Mouse (Mus musculus): Measurements from ENCODE around the gene Gdf10. TPM values are rescaled to one million over a fixed set of nuclear protein-coding genes. Genes with fewer than 3 reads are reported as not detected.

Gene Gdf10
- 1 to 10 TPM; 5.4 to 5.5 TPM for total RNA-seq (2021)
- long read RNA-seq, experiment 1, full-length matches to known transcripts = 11 of 13 reads
- long read RNA-seq, experiment 1, partial matches to known transcripts = 1 of 13 reads
- long read RNA-seq, experiment 1, other reads (novel, unspliced or antisense) = 1 of 13 reads
- long read RNA-seq, experiment 2, full-length matches to known transcripts = 8 of 8 reads
- long read RNA-seq, experiment 2, partial matches to known transcripts = 0 of 8 reads
- long read RNA-seq, experiment 2, other reads (novel, unspliced or antisense) = 0 of 8 reads

GRCm38 (mm10) chr14:33923168-33924070 lies at the start of gene Gdf10:
TSS of gene Gdf10 (plus strand) at chr14:33923587.
- peak; percentile 24 to 49 for DNase-seq (ENCODE audit: low spot score in 2 of 2)
- peak; percentile 37 for TF ChIP-seq CTCF (conservative IDR thresholded peaks at IDR 0.05)
- H3K27ac ChIP-seq = peak within 1 kb of the TSS; percentile 74

DNA sequence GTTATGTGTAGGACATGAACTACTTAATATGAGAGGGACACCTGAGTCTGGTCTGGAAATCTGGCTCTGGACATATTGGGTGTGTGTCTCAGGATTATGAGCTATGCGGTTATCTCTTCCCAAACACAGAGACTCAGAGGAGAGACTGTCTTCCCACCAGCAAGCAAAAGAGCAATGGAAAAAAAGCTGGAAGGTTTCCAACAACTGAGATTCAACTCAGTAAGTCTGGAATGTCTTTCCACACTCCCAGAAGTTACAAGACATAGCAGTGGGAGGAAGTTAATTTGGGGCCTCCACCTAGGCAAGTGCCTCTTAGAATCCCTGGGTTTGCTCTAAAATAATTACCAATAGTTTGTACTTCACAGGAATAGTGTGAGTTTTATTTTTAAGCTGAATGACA lies 44.6 kb upstream of the Gdf10 start:
- DNase-seq (ENCODE audit: low spot score in 2 of 2) = no peak
- Histone ChIP-seq H3K27ac (no peak overlapping the region), H3K4me3 (no peak overlapping the region)
- no peak for TF ChIP-seq CTCF (conservative IDR thresholded peaks at IDR 0.05)

More at GRCm38 (mm10) chr14:33923168-33924070, at the start of gene Gdf10:
- peak within 1 kb of the TSS; percentile 61 for H3K4me3 ChIP-seq

DNA sequence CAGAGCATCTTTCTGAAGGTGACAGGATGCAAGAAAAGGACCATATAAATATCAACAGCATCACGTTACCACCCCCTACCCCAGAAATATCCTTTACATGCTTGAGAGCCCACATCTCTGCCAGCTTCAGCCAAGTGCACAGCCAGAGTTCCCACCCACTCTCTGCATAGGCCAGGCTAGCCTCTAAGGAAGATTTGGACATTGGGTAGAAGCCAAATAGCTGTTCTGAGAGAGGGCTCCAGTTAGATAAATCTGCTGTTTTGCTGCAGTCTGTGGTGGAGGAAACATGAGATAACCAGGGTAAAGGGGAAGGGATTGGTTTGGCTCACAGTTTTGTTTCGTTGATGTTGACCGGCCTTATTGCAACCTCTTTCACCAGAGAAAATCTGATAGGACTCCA lies 43.2 kb upstream of the Gdf10 start:
- no peak for TF ChIP-seq CTCF (conservative IDR thresholded peaks at IDR 0.05)
- H3K27ac ChIP-seq = no peak overlapping the region
- H3K4me3 ChIP-seq = no peak overlapping the region
- DNase-seq (ENCODE audit: low spot score in 2 of 2) = no peak

- DNase-seq (ENCODE audit: low spot score in 2 of 2) = no peak
- no peak overlapping the region for H3K27ac ChIP-seq
- no peak overlapping the region for H3K4me3 ChIP-seq
- no peak for TF ChIP-seq CTCF (conservative IDR thresholded peaks at IDR 0.05)
Observed at GRCm38 (mm10) chr14:33881471-33881870, 41.9 kb upstream of the Gdf10 start.

GRCm38 (mm10) chr14:33883046-33883445 lies 40.3 kb upstream of the Gdf10 start:
- DNase-seq (ENCODE audit: low spot score in 2 of 2) = peak in 1 of 2 experiments; percentile 4
- TF ChIP-seq CTCF (conservative IDR thresholded peaks at IDR 0.05) = no peak
- no peak overlapping the region for H3K27ac ChIP-seq
- H3K4me3 ChIP-seq = no peak overlapping the region

GRCm38 (mm10) chr14:33885466-33885865 lies 37.9 kb upstream of the Gdf10 start:
- no peak overlapping the region for H3K27ac ChIP-seq
- DNase-seq (ENCODE audit: low spot score in 2 of 2) = no peak
- no peak overlapping the region for H3K4me3 ChIP-seq
- no peak for TF ChIP-seq CTCF (conservative IDR thresholded peaks at IDR 0.05)

DNA sequence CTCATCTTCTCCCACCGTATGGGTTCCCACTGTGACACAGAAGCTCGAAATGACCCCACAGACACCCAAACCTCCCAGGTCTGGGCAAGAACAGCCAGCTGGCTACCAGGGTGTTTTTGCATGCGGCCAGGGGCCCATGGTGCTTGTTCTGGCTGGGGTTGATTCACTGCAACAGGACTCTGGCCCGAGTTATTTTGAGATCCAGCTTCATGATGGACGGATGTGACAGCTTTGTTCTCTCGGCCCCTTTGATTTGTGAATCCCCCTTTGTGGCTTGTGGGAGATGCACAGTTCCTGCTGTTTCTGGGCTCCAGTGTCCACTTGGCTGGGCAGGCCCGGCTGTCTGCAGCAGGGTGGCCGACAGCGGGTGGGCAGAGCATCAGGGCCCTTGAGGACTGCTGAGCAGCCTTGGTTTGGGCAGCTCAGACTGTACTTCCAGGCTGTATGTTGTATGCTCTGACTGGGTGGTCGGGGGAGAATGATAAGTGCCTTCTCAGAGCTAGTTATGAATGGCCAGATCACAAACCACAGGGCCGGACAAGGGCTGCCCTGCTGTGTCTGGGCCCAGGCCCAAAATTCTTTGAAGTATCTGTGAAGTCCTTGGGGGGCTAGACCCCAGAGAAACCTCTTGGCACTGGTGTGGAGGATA lies 34.9 kb upstream of the Gdf10 start:
- no peak for TF ChIP-seq CTCF (conservative IDR thresholded peaks at IDR 0.05)
- Histone ChIP-seq H3K27ac (no peak overlapping the region), H3K4me3 (no peak overlapping the region)
- DNase-seq (ENCODE audit: low spot score in 2 of 2) = no peak

DNA sequence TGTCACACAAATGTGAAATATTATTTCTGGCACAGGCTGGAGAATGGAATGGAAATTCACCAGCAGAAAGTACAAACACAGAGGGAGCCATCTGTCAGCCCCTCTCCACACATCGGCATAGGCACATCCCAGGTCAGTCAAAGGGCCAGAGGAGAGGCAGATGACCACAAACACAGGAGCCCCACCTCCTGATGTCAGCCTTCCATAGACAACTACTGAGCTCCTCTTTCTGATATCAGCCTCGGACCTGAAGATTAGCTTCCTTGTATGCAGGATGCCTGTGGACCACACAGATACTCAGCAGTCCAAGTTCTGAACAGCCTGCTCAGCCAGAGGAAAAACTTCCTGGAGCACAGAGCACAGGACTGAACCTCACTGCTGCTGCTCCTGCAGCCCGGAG lies 33.4 kb upstream of the Gdf10 start:
- Histone ChIP-seq H3K27ac (no peak overlapping the region), H3K4me3 (no peak overlapping the region)
- no peak for DNase-seq (ENCODE audit: low spot score in 2 of 2)
- TF ChIP-seq CTCF (conservative IDR thresholded peaks at IDR 0.05) = no peak

DNA sequence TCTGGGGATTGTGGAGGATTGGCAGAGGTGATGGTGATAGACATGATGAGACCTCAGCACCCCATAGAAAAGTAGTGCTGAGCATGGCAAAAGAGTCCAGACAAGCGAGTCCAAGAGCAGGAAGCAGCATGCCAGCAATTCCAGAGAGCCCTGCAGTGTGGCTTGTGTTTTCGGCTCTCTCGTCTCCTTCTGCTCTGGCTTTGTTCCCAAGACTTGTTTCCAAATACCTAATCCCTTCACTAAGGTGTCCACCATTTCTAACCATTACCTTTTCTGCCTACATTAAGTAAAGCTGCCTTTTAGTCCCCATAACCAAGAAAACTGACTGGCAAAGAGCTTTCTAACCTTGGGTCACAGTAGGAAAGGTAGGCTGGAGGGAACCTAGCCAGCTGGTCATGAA lies 31.9 kb upstream of the Gdf10 start:
- H3K27ac ChIP-seq = no peak overlapping the region
- H3K4me3 ChIP-seq = no peak overlapping the region
- TF ChIP-seq CTCF (conservative IDR thresholded peaks at IDR 0.05) = no peak
- no peak for DNase-seq (ENCODE audit: low spot score in 2 of 2)

DNA sequence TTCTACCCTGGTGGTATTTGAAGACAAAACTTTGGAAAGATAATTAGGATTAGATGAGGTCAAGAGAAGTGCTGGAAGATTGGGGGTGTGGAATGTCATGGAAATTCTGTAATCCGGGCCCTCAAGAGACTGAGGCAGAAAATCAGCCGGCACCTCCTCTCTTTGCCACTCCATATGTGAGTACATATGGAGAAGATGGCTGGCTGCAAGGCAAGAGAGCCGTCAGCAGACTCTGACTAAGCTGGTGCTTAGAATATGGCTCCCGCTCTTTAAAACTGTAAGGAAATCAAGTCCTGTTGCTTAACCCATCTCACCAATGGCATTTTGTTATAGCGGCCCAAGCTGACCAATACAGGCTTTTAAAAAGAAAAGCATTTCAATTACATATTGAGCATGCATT lies 27.6 kb upstream of the Gdf10 start:
- TF ChIP-seq CTCF (conservative IDR thresholded peaks at IDR 0.05) = no peak
- peak in 1 of 2 experiments; percentile 32 for DNase-seq (ENCODE audit: low spot score in 2 of 2)
- Histone ChIP-seq H3K27ac (no peak overlapping the region), H3K4me3 (no peak overlapping the region)

GRCm38 (mm10) chr14:33896628-33897300 lies 26.6 kb upstream of the Gdf10 start:
- DNase-seq (ENCODE audit: low spot score in 2 of 2) = no peak
- TF ChIP-seq CTCF (conservative IDR thresholded peaks at IDR 0.05) = no peak
- Histone ChIP-seq H3K4me3 (no peak overlapping the region), H3K27ac (peak overlapping the region; percentile 58)

GRCm38 (mm10) chr14:33902783-33903182 lies 20.6 kb upstream of the Gdf10 start:
- no peak overlapping the region for H3K4me3 ChIP-seq
- no peak for DNase-seq (ENCODE audit: low spot score in 2 of 2)
- no peak for TF ChIP-seq CTCF (conservative IDR thresholded peaks at IDR 0.05)
- no peak overlapping the region for H3K27ac ChIP-seq

- no peak for DNase-seq (ENCODE audit: low spot score in 2 of 2)
Observed at GRCm38 (mm10) chr14:33903199-33903598, 20.2 kb upstream of the Gdf10 start.

More at GRCm38 (mm10) chr14:33903199-33903598, 20.2 kb upstream of the Gdf10 start:
- no peak overlapping the region for H3K27ac ChIP-seq
- H3K4me3 ChIP-seq = no peak overlapping the region
- TF ChIP-seq CTCF (conservative IDR thresholded peaks at IDR 0.05) = no peak

All from layer of hippocampus, adult 2 months (tissue).